Mouse (Mus musculus) hindbrain, embryonic 11.5 days (tissue): ENCODE measurements around the gene Txnrd2. TPM values are rescaled to one million over a fixed set of nuclear protein-coding genes. Genes with fewer than 3 reads are reported as not detected.

Source experiments
- ATAC-seq: fragments of 200-750 bp; cut with Nextera tagmentation; 2 replicates; pipeline ENCODE4 v1.8.0; 2017; ENCODE audit warnings: mild to moderate bottlenecking, moderate TSS enrichment, moderate library complexity; ENCODE audit not compliant: low FRiP score
- DNase-seq: peaks from one replicate; pipeline ENCODE4 v3.0.0-alpha.2; 2015; ENCODE audit warnings: low spot score
- H3K27ac ChIP-seq: fragments of 300-500 bp; sonication (generic); 2 replicates; pipeline ENCODE4 v1.5.1; 2014; ENCODE audit warnings: mild to moderate bottlenecking, low read depth, low read length
- H3K27me3 ChIP-seq: fragments of 300-500 bp; sonication (generic); 2 replicates; pipeline ENCODE4 v1.6.1; 2014; ENCODE audit warnings: mild to moderate bottlenecking, low read length, moderate library complexity, mixed read lengths; ENCODE audit not compliant: control insufficient read depth, insufficient read depth
- H3K36me3 ChIP-seq: fragments of 300-500 bp; sonication (generic); 2 replicates; pipeline ENCODE4 v1.6.1; 2014; ENCODE audit warnings: mild to moderate bottlenecking, low read length, moderate library complexity, mixed read lengths; ENCODE audit not compliant: control insufficient read depth, insufficient read depth
- H3K4me1 ChIP-seq: fragments of 300-500 bp; sonication (generic); replicated peaks from 2 replicates; pipeline ENCODE4 v1.6.1; 2014; ENCODE audit warnings: low read length, mixed read lengths; ENCODE audit not compliant: control insufficient read depth, insufficient read depth
- H3K4me2 ChIP-seq: fragments of 300-500 bp; sonication (generic); replicated peaks from 2 replicates; pipeline ENCODE4 v1.6.1; 2014; ENCODE audit warnings: mild to moderate bottlenecking, low read depth, low read length
- H3K4me3 ChIP-seq: fragments of 300-500 bp; sonication (generic); 2 replicates; pipeline ENCODE4 v1.5.1; 2014; ENCODE audit warnings: low read depth, low read length
- H3K9ac ChIP-seq: fragments of 300-500 bp; sonication (generic); 2 replicates; pipeline ENCODE4 v1.6.1; 2014; ENCODE audit warnings: low read depth, low read length
- H3K9me3 ChIP-seq: fragments of 300-500 bp; sonication (generic); 2 replicates; pipeline ENCODE4 v1.6.1; 2016; ENCODE audit warnings: low read length; ENCODE audit not compliant: control insufficient read depth
- WGBS: fragments of 180-500 bp; shearing (Covaris S2); extraction: QIAGEN DNeasy Blood & Tissue Kit; methylation state at CpG from one replicate; pipeline ENCODE4 v1.1.7; 2014; 5-methylcytosine and 5-hydroxymethylcytosine counted together
- polyA plus RNA-seq: library from polyadenylated mRNA; unstranded; fragments of >200 nt; fragmentation: Nextera tagmentation; extraction: Ambion mirVana; gene quantifications from 2 replicates; pipeline ENCODE4 v1.2.1, GENCODE M21; 2014

Gene Txnrd2
- polyA plus RNA-seq, 1 experiment from 2014 or later: 22.2 TPM

DNA sequence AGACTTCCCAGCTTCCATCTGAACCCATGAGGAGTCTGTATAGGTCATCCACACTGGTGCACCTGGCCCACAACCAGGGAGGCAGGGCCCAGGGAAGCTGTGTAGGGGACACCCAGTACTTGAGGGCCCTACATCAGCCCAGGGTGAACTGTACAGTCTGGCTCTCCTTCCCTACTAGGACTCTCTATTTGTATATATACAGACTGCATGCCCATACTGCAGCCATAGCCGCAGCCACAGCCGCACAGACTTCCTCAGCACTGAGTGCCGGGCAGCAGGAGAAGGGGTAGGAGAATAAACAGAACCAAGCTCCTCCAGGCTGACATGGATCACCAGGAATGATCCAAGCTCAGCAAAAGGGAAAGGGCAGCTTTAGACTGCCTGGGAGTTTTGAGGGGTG, 34.6 kb downstream of the Txnrd2 start:
- Histone ChIP-seq H3K9me3 (no peaks in the 10 kb centered on the region), H3K4me1 (peaks cover 10% of the 10 kb centered on the region), H3K27ac (no peak overlapping the region), H3K9ac (no peak overlapping the region), H3K4me3 (no peak overlapping the region), H3K36me3 (no peaks in the 10 kb centered on the region), H3K4me2 (no peak overlapping the region), H3K27me3 (no peaks in the 10 kb centered on the region)
- ATAC-seq: no peak
- WGBS: 85% methylated on average over 3 of the region's 3 CpGs
- no peak for DNase-seq

DNA sequence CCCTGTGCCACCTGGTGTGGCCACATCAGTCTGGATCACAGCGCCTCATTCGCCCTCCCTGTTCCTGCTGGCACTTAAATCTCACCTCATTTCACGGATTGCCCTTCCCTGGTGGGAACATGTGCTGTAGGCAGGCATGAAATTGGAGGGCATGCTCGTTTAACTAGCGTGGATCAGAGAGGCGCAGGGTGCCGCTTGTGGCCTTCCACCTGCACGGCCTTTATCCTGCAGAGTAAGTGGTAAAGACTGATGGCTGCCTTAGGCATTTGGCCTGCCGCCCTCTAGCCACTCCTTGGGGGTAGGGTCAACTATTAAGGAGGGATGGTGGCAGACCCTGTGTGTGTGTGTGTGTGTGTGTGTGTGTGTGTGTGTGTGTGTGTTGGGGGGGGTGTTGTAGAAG, 35.8 kb downstream of the Txnrd2 start:
- Histone ChIP-seq H3K27ac (no peak overlapping the region), H3K27me3 (no peaks in the 10 kb centered on the region), H3K36me3 (no peaks in the 10 kb centered on the region), H3K9me3 (no peaks in the 10 kb centered on the region), H3K4me3 (no peak overlapping the region), H3K4me1 (peaks cover 10% of the 10 kb centered on the region), H3K4me2 (no peak overlapping the region), H3K9ac (no peak overlapping the region)
- DNase-seq (no peak), ATAC-seq (no peak)
- WGBS: 54% methylated on average over 9 of the region's 9 CpGs

DNA sequence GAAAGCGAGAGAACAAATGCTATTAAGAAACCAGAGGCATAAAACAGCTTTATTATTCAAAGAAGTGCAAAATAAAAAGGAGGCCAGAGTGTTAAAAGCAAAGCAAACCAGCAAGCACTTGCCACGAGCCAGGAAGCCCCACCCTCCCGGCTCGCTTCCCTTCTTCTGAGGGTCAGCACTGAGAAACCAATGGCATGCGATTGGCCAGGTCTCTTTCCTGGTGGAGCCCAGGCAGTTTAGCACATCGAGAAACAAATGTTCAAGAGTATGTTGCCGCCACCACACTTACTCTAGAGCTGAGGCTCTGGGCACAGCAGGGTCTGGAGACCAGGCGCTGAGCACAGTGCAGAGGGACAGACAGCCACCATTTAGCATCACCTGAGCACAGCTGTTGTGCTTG, 36.4 kb downstream of the Txnrd2 start:
- no peak for DNase-seq
- no peaks in the 10 kb centered on the region for H3K27me3 ChIP-seq
- H3K27ac ChIP-seq: no peak overlapping the region
- H3K4me3 ChIP-seq: no peak overlapping the region
- H3K36me3 ChIP-seq: no peaks in the 10 kb centered on the region
- H3K4me1 ChIP-seq: peaks cover 10% of the 10 kb centered on the region
- WGBS: 61% methylated on average over 8 of the region's 8 CpGs
- H3K9ac ChIP-seq: no peak overlapping the region
- H3K4me2 ChIP-seq: no peak overlapping the region
- ATAC-seq: no peak
- no peaks in the 10 kb centered on the region for H3K9me3 ChIP-seq

GRCm38 (mm10) chr16:18464271-18464670, 38.1 kb downstream of the Txnrd2 start:
- DNase-seq (no peak), ATAC-seq (no peak)

GRCm38 (mm10) chr16:18470829-18471228, 44.6 kb downstream of the Txnrd2 start:
- Histone ChIP-seq H3K9me3 (no peaks in the 10 kb centered on the region), H3K36me3 (no peaks in the 10 kb centered on the region), H3K4me2 (no peak overlapping the region), H3K27ac (no peak overlapping the region), H3K9ac (no peak overlapping the region), H3K27me3 (no peaks in the 10 kb centered on the region), H3K4me3 (no peak overlapping the region), H3K4me1 (no peaks in the 10 kb centered on the region; the same call in 1 of the 2 replicates)
- DNase-seq (no peak), ATAC-seq (no peak)
- 29% methylated on average over 1 of the region's 1 CpGs for whole genome bisulfite sequencing

More at GRCm38 (mm10) chr16:18464271-18464670, 38.1 kb downstream of the Txnrd2 start:
- Histone ChIP-seq H3K9ac (no peak overlapping the region), H3K4me2 (no peak overlapping the region), H3K27me3 (no peaks in the 10 kb centered on the region), H3K36me3 (no peaks in the 10 kb centered on the region), H3K27ac (no peak overlapping the region), H3K9me3 (no peaks in the 10 kb centered on the region), H3K4me3 (no peak overlapping the region), H3K4me1 (peaks cover 8% of the 10 kb centered on the region)
- 76% methylated on average over 3 of the region's 3 CpGs for WGBS

DNA sequence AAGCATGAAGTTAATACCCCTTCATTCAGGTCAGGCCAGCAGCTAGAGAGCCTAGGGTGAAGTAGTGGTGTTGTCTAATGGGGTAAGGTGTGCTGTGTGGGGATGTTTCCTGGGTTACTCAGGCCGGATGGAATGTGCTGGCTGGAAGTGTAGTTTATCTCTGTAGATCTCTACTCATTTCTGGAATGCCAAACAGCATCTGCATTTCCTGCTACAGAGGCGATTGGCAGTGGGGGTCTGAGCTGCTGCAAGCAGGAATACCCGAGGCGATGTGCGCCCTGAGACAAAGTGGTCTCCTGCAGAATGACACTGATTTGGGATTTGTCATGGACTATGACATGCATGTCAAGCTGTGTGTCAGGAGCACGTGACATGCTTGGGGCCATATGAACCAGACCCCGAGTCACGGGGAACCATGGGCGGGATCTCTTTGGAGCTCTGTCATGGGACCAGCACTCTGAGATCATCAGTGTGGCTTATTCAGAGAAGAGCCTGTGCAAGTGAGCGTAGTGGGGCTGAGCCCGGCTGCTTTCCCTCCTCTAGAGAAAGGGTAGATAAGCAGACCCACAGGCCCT, 45.3 kb downstream of the Txnrd2 start:
- Histone ChIP-seq H3K36me3 (no peaks in the 10 kb centered on the region), H3K9ac (no peak overlapping the region), H3K27ac (no peak overlapping the region), H3K4me3 (no peak overlapping the region), H3K9me3 (no peaks in the 10 kb centered on the region), H3K4me1 (no peaks in the 10 kb centered on the region; the same call in 1 of the 2 replicates), H3K27me3 (no peaks in the 10 kb centered on the region), H3K4me2 (no peak overlapping the region)
- ATAC-seq (no peak), DNase-seq (no peak)
- 76% methylated on average over 11 of the region's 11 CpGs for WGBS

GRCm38 (mm10) chr16:18471976-18472375, 45.8 kb downstream of the Txnrd2 start:
- no peak for ATAC-seq
- WGBS: 85% methylated on average over 6 of the region's 6 CpGs

DNA sequence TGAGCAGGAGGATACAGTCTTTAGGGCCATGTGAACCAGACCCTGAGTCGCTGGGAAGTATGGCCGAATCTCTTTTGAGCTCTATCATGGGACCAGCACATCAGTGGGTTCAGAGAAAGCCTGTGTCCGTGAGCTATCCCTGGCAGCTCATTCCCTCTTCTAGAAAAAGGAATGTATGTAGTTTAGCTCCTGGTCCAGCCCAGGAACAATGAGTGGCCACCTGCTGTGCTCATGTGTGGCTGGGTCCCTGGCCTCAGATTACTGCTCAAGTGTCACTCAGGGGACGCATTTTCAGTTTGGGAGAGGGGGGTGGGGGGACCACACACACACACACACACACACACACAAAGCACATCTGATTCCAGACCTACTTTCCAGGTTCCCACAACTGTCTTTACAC, 46.2 kb downstream of the Txnrd2 start:
- Histone ChIP-seq H3K4me2 (no peak overlapping the region), H3K27ac (no peak overlapping the region), H3K9ac (no peak overlapping the region), H3K9me3 (no peaks in the 10 kb centered on the region), H3K36me3 (no peaks in the 10 kb centered on the region), H3K4me1 (no peaks in the 10 kb centered on the region; the same call in 1 of the 2 replicates), H3K27me3 (no peaks in the 10 kb centered on the region), H3K4me3 (no peak overlapping the region)
- ATAC-seq (no peak), DNase-seq (no peak)
- WGBS: 68% methylated on average over 4 of the region's 4 CpGs

More at GRCm38 (mm10) chr16:18471976-18472375, 45.8 kb downstream of the Txnrd2 start:
- Histone ChIP-seq H3K9ac (no peak overlapping the region), H3K27ac (no peak overlapping the region), H3K4me3 (no peak overlapping the region), H3K4me2 (no peak overlapping the region), H3K4me1 (no peaks in the 10 kb centered on the region; the same call in 1 of the 2 replicates), H3K27me3 (no peaks in the 10 kb centered on the region), H3K36me3 (no peaks in the 10 kb centered on the region), H3K9me3 (no peaks in the 10 kb centered on the region)
- no peak for DNase-seq

DNA sequence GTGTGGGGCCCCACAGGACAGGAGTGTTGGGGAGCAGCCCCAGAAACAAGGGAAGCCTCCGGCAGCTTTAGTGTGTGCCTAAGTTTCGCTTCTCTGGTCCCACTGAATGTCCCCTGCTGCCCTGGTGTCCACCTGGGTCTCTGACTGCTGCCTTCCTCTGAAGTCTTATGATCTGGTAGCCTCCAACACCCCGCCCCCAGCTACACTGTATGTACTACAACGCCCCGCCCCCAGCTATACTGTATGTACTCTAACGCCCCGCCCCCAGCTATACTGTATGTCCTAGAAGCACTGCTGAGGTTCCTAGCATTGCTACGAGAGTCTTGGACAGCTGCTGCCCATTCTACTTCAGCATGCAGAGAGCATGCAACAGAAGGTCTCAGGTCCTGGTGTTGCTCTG, 46.8 kb downstream of the Txnrd2 start:
- H3K36me3 ChIP-seq: no peaks in the 10 kb centered on the region
- H3K27ac ChIP-seq: no peak overlapping the region
- no peak for DNase-seq
- no peak overlapping the region for H3K9ac ChIP-seq
- no peaks in the 10 kb centered on the region for H3K9me3 ChIP-seq
- no peak for ATAC-seq
- no peaks in the 10 kb centered on the region; the same call in 1 of the 2 replicates for H3K4me1 ChIP-seq
- H3K27me3 ChIP-seq: no peaks in the 10 kb centered on the region
- WGBS: 93% methylated on average over 8 of the region's 8 CpGs
- H3K4me3 ChIP-seq: no peak overlapping the region
- no peak overlapping the region for H3K4me2 ChIP-seq
